Mouse (Mus musculus): ENCODE data around the gene Hoxd8. TPM values are rescaled to one million over a fixed set of nuclear protein-coding genes. Genes with fewer than 3 reads are reported as not detected.

Hoxd8 gene
- total RNA-seq (2021) = 10 to 100 TPM; 39.3 to 49.0 TPM
- long read RNA-seq, experiment 1, transcript Hoxd8-202 (2 exons, 1,758 nt) = minor isoform, 23 of 67 reads
- long read RNA-seq, experiment 1, transcript Hoxd8-201 (2 exons, 2,634 nt) = major isoform, 42 of 67 reads
- long read RNA-seq, experiment 1, partial matches to known transcripts = 0 of 67 reads
- long read RNA-seq, experiment 1, other reads (novel, unspliced or antisense) = 2 of 67 reads
- long read RNA-seq, experiment 2, transcript Hoxd8-201 (2 exons, 2,634 nt) = major isoform, 31 of 54 reads
- long read RNA-seq, experiment 2, transcript Hoxd8-202 (2 exons, 1,758 nt) = minor isoform, 21 of 54 reads
- long read RNA-seq, experiment 2, partial matches to known transcripts = 0 of 54 reads
- long read RNA-seq, experiment 2, other reads (novel, unspliced or antisense) = 2 of 54 reads

- Histone ChIP-seq H3K27ac (peak within 1 kb of the TSS; percentile 94), H3K4me3 (peak within 1 kb of the TSS; percentile 84)
- intact Hi-C loops (cut with DNase I) = loop anchor here (5.0 kb wide), 4 partner anchors 258 to 888 kb away; no protein-coding TSS in a partner anchor
- DNase-seq = peak; percentile 90
- TF ChIP-seq CTCF (IDR thresholded peaks at IDR 0.05) = no peak; the same call in 1 of the 2 replicates
Measured at GRCm38 (mm10) chr2:74704393-74704998, at the start of gene Hoxd8. Hoxd8 (plus strand) TSS chr2:74704615.

- intact Hi-C loops (cut with DNase I) = no loop called here
- no peak for DNase-seq
- TF ChIP-seq CTCF (IDR thresholded peaks at IDR 0.05) = no peak
- Histone ChIP-seq H3K27ac (no peak overlapping the region), H3K4me3 (no peak overlapping the region; the same call in 1 of the 2 replicates)
Measured at GRCm38 (mm10) chr2:74654743-74655419, 49.5 kb upstream of the Hoxd8 start.

- intact Hi-C loops (cut with DNase I) = no loop called here
- H3K4me3 ChIP-seq = peak overlapping the region; percentile 64
- H3K27ac ChIP-seq = no peak overlapping the region
- DNase-seq = peak; percentile 77
- TF ChIP-seq CTCF (IDR thresholded peaks at IDR 0.05) = peak; percentile 65
Measured at GRCm38 (mm10) chr2:74655420-74655781, 49.0 kb upstream of the Hoxd8 start.

- intact Hi-C loops (cut with DNase I) = no loop called here
- DNase-seq = peak; percentile 19
- no peak overlapping the region for H3K27ac ChIP-seq
- H3K4me3 ChIP-seq = peak overlapping the region; percentile 64
- no peak for TF ChIP-seq CTCF (IDR thresholded peaks at IDR 0.05)
Measured at GRCm38 (mm10) chr2:74655821-74656631, 48.4 kb upstream of the Hoxd8 start.

- intact Hi-C loops (cut with DNase I) = no loop called here
- H3K4me3 ChIP-seq = no peak overlapping the region
- no peak for DNase-seq
- H3K27ac ChIP-seq = no peak overlapping the region
- TF ChIP-seq CTCF (IDR thresholded peaks at IDR 0.05) = no peak
Measured at GRCm38 (mm10) chr2:74656632-74657021, 47.8 kb upstream of the Hoxd8 start.

GRCm38 (mm10) chr2:74657251-74658023, 47.0 kb upstream of the Hoxd8 start:
- peak overlapping the region; percentile 23 for H3K4me3 ChIP-seq
- intact Hi-C loops (cut with DNase I) = no loop called here
- TF ChIP-seq CTCF (IDR thresholded peaks at IDR 0.05) = no peak
- H3K27ac ChIP-seq = no peak overlapping the region
- DNase-seq = peak; percentile 22

GRCm38 (mm10) chr2:74658024-74658666, 46.3 kb upstream of the Hoxd8 start:
- no peak for DNase-seq
- TF ChIP-seq CTCF (IDR thresholded peaks at IDR 0.05) = no peak
- no peak overlapping the region for H3K27ac ChIP-seq
- intact Hi-C loops (cut with DNase I) = no loop called here
- H3K4me3 ChIP-seq = peak overlapping the region; percentile 23

GRCm38 (mm10) chr2:74658667-74659371, 45.6 kb upstream of the Hoxd8 start:
- Histone ChIP-seq H3K4me3 (no peak overlapping the region), H3K27ac (no peak overlapping the region)
- DNase-seq = peak; percentile 17
- intact Hi-C loops (cut with DNase I) = no loop called here
- TF ChIP-seq CTCF (IDR thresholded peaks at IDR 0.05) = no peak

- DNase-seq = no peak
Measured at GRCm38 (mm10) chr2:74659507-74660005, 44.9 kb upstream of the Hoxd8 start, which contains the start of gene Evx2. Evx2 (minus strand) TSS chr2:74659557.

More at GRCm38 (mm10) chr2:74659507-74660005, 44.9 kb upstream of the Hoxd8 start, which contains the start of gene Evx2:
- intact Hi-C loops (cut with DNase I) = loop anchor here (5.0 kb wide), 1 partner anchor 82 kb away; the partner anchor contains the start of gene Lnpk
- Histone ChIP-seq H3K27ac (no peak within 1 kb of the TSS), H3K4me3 (no peak within 1 kb of the TSS)
- no peak for TF ChIP-seq CTCF (IDR thresholded peaks at IDR 0.05)

Measured in gastrocnemius, adult 2 months (tissue).